Mouse (Mus musculus) C2C12 (cell line): ENCODE data around the gene Adcy7. TPM values are rescaled to one million over a fixed set of nuclear protein-coding genes. Genes with fewer than 3 reads are reported as not detected.

Experiments used
- H3K27me3 ChIP-seq: one replicate; pipeline ENCODE4 v1.6.1; 2011; ENCODE audit not compliant: control insufficient read depth, insufficient read depth, insufficient read length
- H3K36me3 ChIP-seq: one replicate; pipeline ENCODE4 v1.6.1; 2011; ENCODE audit not compliant: control insufficient read depth, insufficient read depth
- H3K4me3 ChIP-seq: one replicate; pipeline ENCODE4 v1.5.1; 2011; ENCODE audit warnings: mild to moderate bottlenecking, control low read depth; ENCODE audit not compliant: poor library complexity, insufficient read depth, severe bottlenecking
- H3K79me2 ChIP-seq: one replicate; pipeline ENCODE4 v1.6.1; 2011; ENCODE audit not compliant: control insufficient read depth, insufficient read depth
- H3K79me3 ChIP-seq: one replicate; pipeline ENCODE4 v1.6.1; 2011; ENCODE audit warnings: low read depth, control low read depth
- H3ac ChIP-seq: one replicate; pipeline ENCODE3; 2011; ENCODE audit warnings: low read depth; ENCODE audit not compliant: control insufficient read depth, insufficient read length
- CEBPB ChIP-seq: IDR thresholded peaks from one replicate; pipeline ENCODE4 v1.6.1; 2011; ENCODE audit warnings: low read depth, mild to moderate bottlenecking, control low read depth, moderate library complexity
- CTCF ChIP-seq: IDR thresholded peaks from one replicate; pipeline ENCODE4 v1.5.1; 2011; ENCODE audit not compliant: control insufficient read depth, insufficient read depth, insufficient read length
- FOSL1 ChIP-seq: IDR thresholded peaks from one replicate; pipeline ENCODE4 v1.8.0; 2011; ENCODE audit warnings: mild to moderate bottlenecking, low read length; ENCODE audit not compliant: poor library complexity, insufficient read depth, severe bottlenecking
- MAX ChIP-seq: IDR thresholded peaks from one replicate; pipeline ENCODE4 v1.6.1; 2011; ENCODE audit warnings: mild to moderate bottlenecking, control low read depth
- MYOD1 ChIP-seq: IDR thresholded peaks from one replicate; pipeline ENCODE4 v1.6.1; 2011; ENCODE audit warnings: low read depth; ENCODE audit not compliant: control insufficient read depth, insufficient read length
- MYOG ChIP-seq: IDR thresholded peaks from one replicate; pipeline ENCODE4 v1.6.1; 2011; ENCODE audit not compliant: control insufficient read depth, insufficient read length; ENCODE audit errors: extremely low read depth
- USF1 ChIP-seq: IDR thresholded peaks from one replicate; pipeline ENCODE4 v1.6.1; 2011; ENCODE audit warnings: low read depth, mild to moderate bottlenecking, control low read depth, moderate library complexity
- polyA plus RNA-seq: library from polyadenylated mRNA; unstranded; fragments of >200 nt; fragmentation: generic; extraction: Trizol; gene quantifications from one replicate; pipeline ENCODE4 v1.2.1, GENCODE M21; 2012; ENCODE audit warnings: missing spikeins

Gene Adcy7
- polyA plus RNA-seq, 1 experiment: 66.9 TPM

- TF ChIP-seq MAX (no peak), MYOD1 (no peak)
- Histone ChIP-seq H3K4me3 (no peak overlapping the region), H3K27me3 (no peaks in the 10 kb centered on the region), H3K79me3 (peaks cover 9% of the 10 kb centered on the region), H3ac (no peak overlapping the region), H3K36me3 (no peaks in the 10 kb centered on the region), H3K79me2 (peaks cover 66% of the 10 kb centered on the region)
These were observed 35.5 kb upstream of the Adcy7 start for GRCm38 (mm10) chr8:88236666-88237065.

- Histone ChIP-seq H3K4me3 (no peak overlapping the region), H3K79me3 (peaks cover 9% of the 10 kb centered on the region), H3K27me3 (no peaks in the 10 kb centered on the region), H3K79me2 (peaks cover 58% of the 10 kb centered on the region), H3ac (no peak overlapping the region), H3K36me3 (no peaks in the 10 kb centered on the region)
- no peak for TF ChIP-seq CTCF
- TF ChIP-seq MYOG: no peak
- no peak for TF ChIP-seq CEBPB
- TF ChIP-seq MAX: no peak
- TF ChIP-seq FOSL1: no peak
- no peak for TF ChIP-seq MYOD1
- TF ChIP-seq USF1: no peak
These were observed 34.6 kb upstream of the Adcy7 start for GRCm38 (mm10) chr8:88237606-88238005.

- TF ChIP-seq CTCF: no peak
- TF ChIP-seq MYOD1: no peak
- Histone ChIP-seq H3K79me2 (peaks cover 52% of the 10 kb centered on the region), H3ac (no peak overlapping the region), H3K27me3 (no peaks in the 10 kb centered on the region), H3K79me3 (peaks cover 3% of the 10 kb centered on the region), H3K4me3 (no peak overlapping the region), H3K36me3 (no peaks in the 10 kb centered on the region)
These were observed 32.9 kb upstream of the Adcy7 start for GRCm38 (mm10) chr8:88239277-88239676.

- Histone ChIP-seq H3K79me2 (peaks cover 38% of the 10 kb centered on the region), H3K79me3 (peaks cover 3% of the 10 kb centered on the region), H3K27me3 (no peaks in the 10 kb centered on the region), H3K4me3 (no peak overlapping the region), H3ac (no peak overlapping the region), H3K36me3 (peaks cover 9% of the 10 kb centered on the region)
- TF ChIP-seq FOSL1: no peak
- no peak for TF ChIP-seq MYOD1
- no peak for TF ChIP-seq CEBPB
- TF ChIP-seq CTCF: no peak
- no peak for TF ChIP-seq MYOG
- TF ChIP-seq MAX: no peak
- no peak for TF ChIP-seq USF1
These were observed 30.3 kb upstream of the Adcy7 start for GRCm38 (mm10) chr8:88241871-88242270.

GRCm38 (mm10) chr8:88244298-88244697 lies 27.9 kb upstream of the Adcy7 start:
- TF ChIP-seq CTCF (peak; percentile 82), MAX (no peak)
- H3K79me2 ChIP-seq: peaks cover 14% of the 10 kb centered on the region
- peaks cover 29% of the 10 kb centered on the region for H3K36me3 ChIP-seq
- H3K4me3 ChIP-seq: no peak overlapping the region
- no peaks in the 10 kb centered on the region for H3K27me3 ChIP-seq
- H3K79me3 ChIP-seq: no peaks in the 10 kb centered on the region
- H3ac ChIP-seq: no peak overlapping the region

- Histone ChIP-seq H3K4me3 (no peak overlapping the region), H3K36me3 (peaks cover 47% of the 10 kb centered on the region), H3K79me2 (no peaks in the 10 kb centered on the region), H3K27me3 (no peaks in the 10 kb centered on the region), H3ac (no peak overlapping the region), H3K79me3 (no peaks in the 10 kb centered on the region)
- TF ChIP-seq USF1 (no peak), MAX (no peak), MYOD1 (no peak), FOSL1 (no peak), MYOG (no peak), CEBPB (no peak), CTCF (no peak)
These were observed 19.4 kb upstream of the Adcy7 start for GRCm38 (mm10) chr8:88252791-88253190.
